Mouse (Mus musculus): ENCODE measurements at regions not wholly inside any gene's neighbourhood (a gene's known extent, or its start where the extent isn't known, plus 50 kb on each side); places are given as distances from the start of the nearest gene placed in this dataset.
"Not testable (repeated sequence)": the region's sequence is repeated elsewhere in the genome, so short reads cannot be mapped to it uniquely, and the experiment has no call there.

DNA sequence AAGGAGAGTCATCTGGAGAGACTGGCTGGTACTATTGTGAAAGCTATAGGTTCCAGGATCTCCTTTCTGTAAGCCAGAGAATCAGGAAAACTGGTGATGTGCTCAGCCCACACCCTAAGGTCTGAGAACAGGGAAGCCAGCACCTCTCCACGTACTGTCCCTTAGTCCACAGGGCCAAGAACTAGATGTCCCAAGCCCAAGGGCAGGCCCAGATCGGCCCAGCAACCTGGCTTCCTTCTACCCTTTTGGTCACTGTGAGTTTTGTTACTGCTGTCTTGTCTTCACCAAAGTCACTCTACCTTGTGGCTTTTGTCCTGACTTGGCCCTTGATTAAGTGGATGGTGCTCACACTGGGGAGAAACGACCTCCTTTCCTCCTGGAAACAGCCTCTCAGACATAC lies 107.8 kb upstream of the Spata13 start:
- no peak for ATAC-seq (ENCODE audit: low TSS enrichment)

DNA sequence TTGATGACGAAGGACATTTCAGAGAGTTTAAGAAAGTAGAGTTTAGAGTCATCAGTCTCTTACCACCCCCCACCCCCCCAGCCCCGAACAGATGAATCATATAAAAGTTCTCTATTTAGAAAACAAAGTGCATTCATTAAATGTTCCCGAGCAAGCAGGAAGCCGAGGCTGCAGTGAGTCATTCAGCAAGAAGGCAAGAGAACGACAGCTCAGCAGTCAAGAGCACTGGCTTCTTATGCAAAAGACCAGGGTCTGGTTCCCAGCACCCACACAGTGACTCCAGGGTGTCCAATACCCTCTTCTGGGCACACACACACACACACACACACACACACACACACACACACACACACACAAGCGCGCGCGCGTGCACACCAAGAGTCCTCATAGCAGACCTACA lies 107.0 kb upstream of the Spata13 start:
- ATAC-seq (ENCODE audit: low TSS enrichment) = peak; percentile 65

DNA sequence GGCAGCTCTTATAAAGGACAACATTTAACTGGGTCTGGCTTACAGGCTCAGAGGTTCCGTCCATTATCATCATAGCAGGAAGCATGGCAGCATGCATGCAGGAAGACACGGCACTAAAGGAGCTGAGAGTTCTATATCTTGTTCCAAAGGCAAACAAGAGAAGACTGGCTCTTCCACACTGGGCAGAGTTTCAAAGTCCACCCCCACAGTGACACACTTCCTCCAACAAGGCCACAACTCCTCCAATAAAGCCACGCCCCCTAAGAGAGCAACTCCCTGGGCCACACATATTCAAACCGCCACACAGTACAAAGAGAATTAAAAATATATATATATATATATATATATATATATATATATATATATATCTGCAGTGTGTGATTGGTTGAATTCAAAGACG lies 105.8 kb upstream of the Spata13 start:
- no peak for ATAC-seq (ENCODE audit: low TSS enrichment)

DNA sequence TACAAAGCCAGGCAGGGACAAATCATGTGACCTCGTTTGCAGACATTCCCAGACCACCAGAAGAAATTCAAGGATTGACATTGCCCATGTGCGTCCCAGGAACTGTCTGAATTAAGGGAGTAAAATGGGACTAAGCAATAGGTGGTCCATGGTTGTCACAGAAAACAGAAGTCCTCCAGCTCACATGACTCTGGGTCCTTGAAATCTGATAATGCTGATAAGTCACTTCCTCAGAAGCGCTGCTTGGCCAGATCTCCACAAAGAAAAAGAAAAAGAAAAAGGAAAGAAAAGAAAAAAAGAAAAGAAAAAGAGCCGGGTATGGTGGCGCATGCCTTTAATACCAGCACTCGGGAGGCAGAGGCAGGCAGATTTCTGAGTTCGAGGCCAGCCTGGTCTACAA lies 105.3 kb upstream of the Spata13 start:
- ATAC-seq (ENCODE audit: low TSS enrichment) = no peak

DNA sequence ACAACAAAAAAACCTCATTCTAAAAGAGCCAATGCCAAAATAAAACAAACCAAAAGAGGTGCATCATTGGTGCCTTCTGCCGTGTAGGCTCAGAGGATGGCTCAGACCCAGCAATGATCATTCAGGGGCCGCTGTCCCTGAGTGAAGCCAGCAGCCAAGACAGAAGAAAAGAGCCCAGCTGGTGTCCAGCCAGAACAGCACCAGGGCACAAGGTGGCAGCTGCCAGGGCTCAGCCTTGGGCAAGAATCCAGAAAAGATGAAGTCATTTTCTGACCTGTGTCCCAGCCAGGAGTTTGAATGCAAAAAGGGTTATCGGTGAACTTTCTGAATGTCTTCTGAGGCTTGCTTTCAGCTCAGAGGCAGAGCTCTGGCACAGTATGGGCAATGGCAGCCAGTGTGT lies 104.8 kb upstream of the Spata13 start:
- ATAC-seq (ENCODE audit: low TSS enrichment) = no peak

DNA sequence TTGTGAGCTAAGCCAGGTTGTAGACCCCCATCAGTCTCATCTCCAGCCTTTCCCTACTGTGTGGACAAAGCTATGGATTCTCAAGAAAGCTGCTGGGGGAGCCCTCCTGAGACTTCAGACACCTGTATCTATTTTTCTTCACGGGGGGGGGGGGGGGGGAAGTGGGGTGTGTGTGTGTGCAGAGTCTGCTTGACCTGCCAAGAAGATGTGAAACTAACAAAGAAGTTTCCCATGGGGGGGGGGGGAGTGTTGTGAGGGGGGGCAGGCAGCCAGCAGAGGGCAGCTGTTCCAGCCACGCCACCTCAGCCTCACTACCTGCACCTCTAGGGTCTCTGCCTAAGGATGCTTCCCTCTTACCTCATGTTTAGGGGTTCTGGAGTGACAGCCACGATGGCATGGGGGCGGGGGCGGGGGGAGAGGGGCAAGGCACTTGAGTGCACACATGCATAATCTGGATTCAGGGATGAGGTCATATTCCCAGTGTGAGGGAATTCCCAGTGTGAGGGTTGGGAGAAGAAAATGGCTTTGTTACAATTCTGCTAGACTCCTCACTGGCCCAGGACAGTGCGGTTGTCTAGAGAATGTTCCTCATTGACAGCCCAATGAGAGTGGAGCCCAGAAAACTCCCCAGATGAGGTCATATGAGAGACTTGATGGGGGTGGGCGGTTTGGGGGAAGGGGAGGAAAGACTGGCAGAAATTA lies 104.0 kb upstream of the Spata13 start:
- no peak for ATAC-seq (ENCODE audit: low TSS enrichment)

GRCm38 (mm10) chr14:60530348-60530711 lies 103.5 kb upstream of the Spata13 start:
- no peak for ATAC-seq (ENCODE audit: low TSS enrichment)

- no peak for ATAC-seq (ENCODE audit: low TSS enrichment)
These were observed 102.8 kb upstream of the Spata13 start for GRCm38 (mm10) chr14:60530973-60531372.

GRCm38 (mm10) chr14:60531766-60532165 lies 102.0 kb upstream of the Spata13 start:
- ATAC-seq (ENCODE audit: low TSS enrichment) = no peak

- ATAC-seq (ENCODE audit: low TSS enrichment) = no peak
These were observed 100.2 kb upstream of the Spata13 start for GRCm38 (mm10) chr14:60533452-60534224.

DNA sequence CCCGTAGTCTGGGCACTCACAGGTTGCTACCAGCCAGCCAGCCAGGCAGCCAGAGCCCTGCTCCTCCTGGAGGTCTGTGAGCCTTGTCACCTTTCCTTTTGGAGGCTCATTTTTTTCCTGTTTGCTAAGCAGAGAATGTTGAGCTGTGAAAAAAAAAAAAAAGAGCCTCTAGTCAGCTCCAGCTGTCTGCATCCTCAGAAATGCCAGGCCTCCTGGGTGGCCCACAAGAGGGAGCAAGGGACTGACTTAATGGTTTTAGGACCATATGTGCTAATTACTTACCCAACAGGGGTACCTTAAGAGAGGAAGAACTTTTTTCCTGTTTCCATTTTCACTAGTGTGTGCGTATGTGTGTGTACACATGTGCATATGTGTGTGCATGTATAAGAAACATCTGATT lies 94.8 kb upstream of the Spata13 start:
- ATAC-seq (ENCODE audit: low TSS enrichment) = no peak

GRCm38 (mm10) chr14:60540111-60540510 lies 93.7 kb upstream of the Spata13 start:
- ATAC-seq (ENCODE audit: low TSS enrichment) = no peak

DNA sequence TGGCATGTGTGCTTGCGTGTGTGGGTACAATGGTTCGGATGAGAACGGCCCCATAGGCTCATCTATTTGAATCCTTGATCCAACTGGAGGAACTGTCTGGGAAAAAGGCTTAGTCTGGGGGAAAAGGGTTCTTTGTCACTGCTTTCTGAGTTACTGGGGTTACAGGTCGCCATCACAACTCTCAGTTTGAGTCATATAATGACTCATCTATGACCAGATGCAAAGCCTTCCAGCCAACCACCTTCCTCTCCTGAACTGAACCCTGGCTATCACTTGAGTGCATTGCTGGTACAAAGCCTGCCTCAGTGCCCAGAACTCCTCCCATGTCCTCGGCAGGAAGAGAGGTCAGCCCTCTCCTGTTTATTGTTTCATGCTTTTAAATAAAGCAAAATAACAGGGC lies 92.2 kb upstream of the Spata13 start:
- ATAC-seq (ENCODE audit: low TSS enrichment) = no peak

- ATAC-seq (ENCODE audit: low TSS enrichment) = no peak
These were observed 89.0 kb upstream of the Spata13 start for GRCm38 (mm10) chr14:60544767-60545166.

DNA sequence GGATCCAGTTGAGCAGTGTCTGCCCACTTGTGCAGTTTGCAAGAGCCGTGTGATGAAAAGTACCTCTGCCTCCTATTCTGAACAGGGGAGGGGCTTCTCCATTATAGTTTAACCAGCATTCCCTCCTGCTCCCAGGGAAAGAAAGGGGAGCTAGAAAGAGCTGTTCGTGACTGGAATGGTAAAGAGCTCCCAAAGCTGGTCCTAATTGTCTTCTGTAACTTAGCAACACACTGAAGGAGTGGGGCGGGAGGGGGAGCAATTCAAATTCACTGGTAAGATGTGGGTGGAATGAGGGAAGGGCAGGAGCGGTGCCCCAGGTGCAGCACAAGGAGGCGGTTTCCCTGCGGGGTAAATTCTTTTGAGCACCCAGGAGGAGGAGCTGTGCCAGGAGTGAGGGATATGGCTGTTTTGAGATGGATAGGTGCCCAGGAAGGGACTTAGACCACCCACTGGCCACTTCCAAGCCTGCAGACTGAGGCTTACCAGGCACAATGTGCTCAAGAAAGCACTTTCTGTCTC lies 79.5 kb upstream of the Spata13 start:
- peak; percentile 97 for ATAC-seq (ENCODE audit: low TSS enrichment)

DNA sequence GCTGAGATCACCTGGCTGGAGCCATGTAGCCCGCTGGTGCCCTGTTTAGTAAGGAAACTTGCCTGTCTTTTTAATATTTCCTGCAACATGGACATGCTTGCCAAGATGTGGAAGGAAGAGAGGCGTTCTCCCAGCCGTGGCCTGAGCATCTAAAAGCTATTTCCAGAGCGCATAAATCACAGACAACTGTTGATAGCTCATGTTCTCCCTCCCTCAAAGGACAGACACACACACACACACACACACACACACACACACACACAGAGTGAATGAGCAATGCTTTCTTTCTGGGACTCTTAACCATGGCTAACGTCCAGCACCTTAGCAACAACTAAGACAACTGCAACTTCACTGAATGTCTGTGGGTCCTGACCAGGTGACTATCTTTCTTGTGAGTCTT lies 77.3 kb upstream of the Spata13 start:
- no peak for ATAC-seq (ENCODE audit: low TSS enrichment)

DNA sequence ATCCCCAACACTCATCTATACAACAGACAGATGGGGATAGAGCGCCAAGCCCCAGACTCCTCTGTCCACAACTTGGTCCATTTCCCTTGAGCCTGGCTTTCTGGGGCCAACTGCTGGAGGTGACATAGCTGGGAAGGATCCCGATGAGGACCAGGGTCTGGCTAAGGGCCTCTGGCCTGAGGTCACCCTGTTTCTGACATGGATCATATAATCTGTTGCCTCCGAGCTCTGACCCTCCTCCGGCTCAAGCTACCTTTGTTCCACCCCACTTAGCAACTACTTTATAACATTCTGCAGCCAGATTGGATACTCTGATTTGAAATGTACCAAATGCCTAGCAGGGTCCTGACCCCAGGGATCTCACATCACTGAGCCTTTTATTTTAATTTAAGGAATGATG lies 76.8 kb upstream of the Spata13 start:
- no peak for ATAC-seq (ENCODE audit: low TSS enrichment)

DNA sequence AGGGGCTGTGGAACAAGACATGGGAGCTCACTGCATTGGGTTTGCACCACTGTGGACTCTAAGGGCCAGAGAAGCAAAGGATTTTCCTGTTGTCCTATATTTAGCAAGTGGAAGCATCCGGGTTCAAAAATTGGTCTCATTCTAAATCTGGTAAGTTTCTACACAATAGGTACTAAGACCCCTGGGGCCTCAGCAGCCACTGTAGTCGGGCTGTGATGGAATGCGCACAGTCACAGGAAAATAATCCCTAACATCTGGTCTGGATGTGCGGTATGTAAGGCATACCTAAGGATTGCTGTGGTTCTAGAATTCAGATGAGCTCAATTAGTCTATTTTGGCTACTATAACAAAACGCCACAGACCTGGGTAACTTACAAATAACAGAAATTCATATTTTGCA lies 74.4 kb upstream of the Spata13 start:
- ATAC-seq (ENCODE audit: low TSS enrichment) = no peak

DNA sequence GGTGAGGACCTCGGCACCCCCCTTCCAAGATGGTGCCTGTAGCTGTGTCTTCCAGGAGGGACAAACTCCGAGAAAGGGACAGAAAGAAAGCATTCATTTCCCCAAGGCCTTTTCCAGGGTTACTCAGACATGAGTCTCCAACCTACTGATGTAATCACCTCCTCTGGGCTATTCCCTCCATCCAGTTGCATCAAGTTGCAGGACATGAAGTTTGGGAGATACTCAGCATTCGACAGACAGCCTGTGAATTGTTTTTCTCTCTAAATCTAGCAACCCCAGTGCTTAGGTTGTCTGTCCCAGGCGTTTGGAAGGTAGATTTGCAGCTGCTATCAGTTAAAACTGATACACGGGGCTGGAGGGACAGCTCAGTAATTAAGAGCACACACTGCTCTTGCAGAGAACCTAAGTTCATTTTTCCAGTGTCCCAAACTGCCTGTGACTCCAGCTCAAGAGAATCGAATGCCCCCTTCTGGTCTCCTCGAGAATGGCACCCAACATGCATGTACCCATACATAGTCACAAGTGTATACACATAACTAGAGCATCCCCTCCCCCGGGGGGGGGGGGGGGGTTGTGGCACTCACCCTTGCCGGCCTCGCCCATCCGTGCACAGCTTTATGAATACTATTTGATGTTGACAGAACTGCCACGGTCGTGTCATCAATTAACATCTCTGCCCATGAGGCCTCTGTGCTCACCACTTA lies 73.8 kb upstream of the Spata13 start:
- ATAC-seq (ENCODE audit: low TSS enrichment) = no peak

DNA sequence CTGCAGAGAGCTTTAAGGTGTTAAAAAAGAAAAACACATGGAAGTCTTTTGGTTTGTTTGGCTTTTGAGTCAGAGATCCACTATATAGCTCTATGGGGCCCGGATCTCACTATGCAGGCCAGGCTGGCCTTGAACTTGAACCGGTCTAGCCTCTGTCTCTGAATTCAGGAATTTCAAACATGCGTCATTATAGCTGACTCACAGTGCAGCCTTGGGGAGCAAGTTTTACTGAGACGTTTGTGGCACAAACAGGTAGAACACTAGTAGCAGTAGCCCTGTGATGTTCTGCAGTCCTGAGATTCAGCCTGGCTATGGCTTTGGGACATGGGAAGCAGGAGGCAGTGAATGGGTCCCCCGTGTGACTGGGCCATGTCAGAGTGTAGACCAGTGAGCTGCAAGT lies 57.5 kb upstream of the Spata13 start:
- ATAC-seq (ENCODE audit: low TSS enrichment) = no peak

GRCm38 (mm10) chr14:60580131-60580530 lies 53.7 kb upstream of the Spata13 start:
- not testable (repeated sequence) for ATAC-seq (ENCODE audit: low TSS enrichment)
